Mouse (Mus musculus) kidney, postnatal 0 days (tissue): Measurements from ENCODE around the gene Rbfox2. TPM values are rescaled to one million over a fixed set of nuclear protein-coding genes. Genes with fewer than 3 reads are reported as not detected.

Experiments used
- ATAC-seq: fragments of 200-750 bp; cut with Nextera tagmentation; replicated peaks from 2 replicates; pipeline ENCODE4 v1.8.0; 2017; ENCODE audit warnings: low read depth, moderate number of reproducible peaks, moderate TSS enrichment, moderate library complexity; ENCODE audit not compliant: low FRiP score
- DNase-seq: peaks from one replicate; pipeline ENCODE4 v3.0.0-alpha.2; 2016; ENCODE audit warnings: low spot score
- H3K27ac ChIP-seq: fragments of 300-500 bp; sonication (generic); 2 replicates; pipeline ENCODE4 v1.5.1; 2014; ENCODE audit warnings: mild to moderate bottlenecking
- H3K27me3 ChIP-seq: fragments of 300-500 bp; sonication (generic); 2 replicates; pipeline ENCODE4 v1.6.1; 2014; ENCODE audit warnings: low read length, mixed read lengths; ENCODE audit not compliant: insufficient read depth
- H3K36me3 ChIP-seq: fragments of 300-500 bp; sonication (generic); 2 replicates; pipeline ENCODE4 v1.6.1; 2014; ENCODE audit warnings: low read length, mixed read lengths; ENCODE audit not compliant: insufficient read depth
- H3K4me1 ChIP-seq: fragments of 300-500 bp; sonication (generic); replicated peaks from 2 replicates; pipeline ENCODE4 v1.6.1; 2014; ENCODE audit warnings: antibody characterized with exemption, low read length, mixed read lengths; ENCODE audit not compliant: insufficient read depth
- H3K4me2 ChIP-seq: fragments of 300-500 bp; sonication (generic); 2 replicates; pipeline ENCODE4 v1.6.1; 2014; ENCODE audit warnings: mild to moderate bottlenecking, low read length, moderate library complexity, mixed read lengths
- H3K4me3 ChIP-seq: fragments of 300-500 bp; sonication (generic); replicated peaks from 2 replicates; pipeline ENCODE4 v1.5.1; 2014; ENCODE audit warnings: low read depth, low read length
- H3K9ac ChIP-seq: fragments of 300-500 bp; sonication (generic); 2 replicates; pipeline ENCODE4 v1.6.1; 2014; ENCODE audit warnings: low read depth, low read length
- H3K9me3 ChIP-seq: fragments of 300-500 bp; sonication (generic); replicated peaks from 2 replicates; pipeline ENCODE4 v1.6.1; 2016; ENCODE audit warnings: low read length, inconsistent platforms, mixed read lengths
- CTCF ChIP-seq: IDR thresholded peaks from 2 replicates; pipeline ENCODE4 v1.5.1; 2016; ENCODE audit warnings: antibody characterized with exemption, low read depth, mild to moderate bottlenecking, moderate library complexity
- WGBS: fragments of 180-500 bp; shearing (Covaris S2); extraction: QIAGEN DNeasy Blood & Tissue Kit; methylation state at CpG from one replicate; pipeline ENCODE4 v1.1.7; 2014; 5-methylcytosine and 5-hydroxymethylcytosine counted together
- polyA plus RNA-seq: library from polyadenylated mRNA; unstranded; fragments of >200 nt; fragmentation: Nextera tagmentation; extraction: Ambion mirVana; gene quantifications from 2 replicates; pipeline ENCODE4 v1.2.1, GENCODE M21; 2015

Gene Rbfox2
- polyA plus RNA-seq, 1 experiment from 2014 or later, result 22.7 TPM

DNA sequence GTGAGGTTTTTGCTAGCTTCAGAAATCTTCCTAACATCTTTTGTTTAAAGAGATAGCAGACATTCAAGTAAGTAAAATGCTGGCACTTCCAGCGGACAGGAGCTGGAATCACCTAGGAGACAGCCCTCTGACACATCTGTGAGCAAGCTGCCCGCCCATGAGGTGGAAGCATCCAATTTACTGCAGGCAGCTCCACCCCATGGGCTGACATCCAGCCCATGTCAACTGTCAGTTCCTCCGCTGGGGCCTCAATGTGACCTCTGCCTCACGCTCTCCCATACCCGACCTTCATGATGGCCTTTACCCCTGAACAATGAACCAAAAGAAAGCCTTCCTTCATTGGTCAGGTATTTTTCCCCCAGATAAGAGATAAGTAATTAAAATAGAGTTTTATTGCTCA is 121.2 kb downstream of the Rbfox2 start:
- H3K27ac ChIP-seq, result no peak overlapping the region
- no peaks in the 10 kb centered on the region for H3K36me3 ChIP-seq
- DNase-seq (no peak), ATAC-seq (no peak)
- no peaks in the 10 kb centered on the region for H3K4me1 ChIP-seq
- no peak overlapping the region for H3K9ac ChIP-seq
- H3K4me3 ChIP-seq, result no peak overlapping the region
- H3K4me2 ChIP-seq, result no peak overlapping the region
- TF ChIP-seq CTCF, result no peak
- no peaks in the 10 kb centered on the region for H3K9me3 ChIP-seq
- WGBS, result 27% methylated on average over 5 of the region's 5 CpGs
- H3K27me3 ChIP-seq, result no peaks in the 10 kb centered on the region

DNA sequence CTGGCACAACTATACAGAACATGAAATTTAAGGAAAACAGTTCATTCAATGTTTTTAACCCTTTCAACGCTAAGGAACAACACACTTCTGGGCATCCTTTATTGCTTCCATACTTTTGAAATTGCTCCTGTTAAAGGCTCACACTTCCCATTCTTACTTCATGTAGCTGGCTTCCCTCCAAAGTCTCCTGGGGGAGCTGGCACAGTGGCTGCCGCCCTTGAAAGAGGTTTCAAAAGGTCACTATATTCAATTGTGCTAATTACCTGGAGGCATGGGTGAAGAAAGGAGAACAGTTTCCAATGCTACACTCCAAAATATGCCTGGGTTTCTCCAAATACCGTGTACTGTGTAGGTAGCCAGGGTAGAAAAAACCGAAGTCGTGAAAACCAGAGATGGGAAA is 124.0 kb downstream of the Rbfox2 start:
- no peak for DNase-seq
- WGBS, result 69% methylated on average over 5 of the region's 5 CpGs
- H3K9ac ChIP-seq, result no peak overlapping the region

DNA sequence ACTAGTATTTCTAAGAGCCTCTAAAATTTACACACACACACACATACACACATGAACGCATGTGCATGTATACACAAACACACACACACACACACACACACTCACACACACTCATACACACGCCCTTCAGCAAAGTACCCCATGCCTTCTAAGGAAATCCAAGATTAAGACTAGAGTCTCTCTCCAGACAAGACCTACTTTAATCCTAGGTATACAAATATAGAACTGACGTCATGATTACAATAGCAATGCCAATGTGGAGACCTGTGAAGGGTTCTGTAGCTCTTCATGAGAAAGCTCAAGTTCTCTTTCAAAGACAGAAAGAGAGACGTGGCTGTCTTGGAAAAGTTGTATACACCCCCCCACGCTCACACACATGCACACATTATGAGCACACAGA is 132.8 kb downstream of the Rbfox2 start:
- H3K9ac ChIP-seq, result no peak overlapping the region
- TF ChIP-seq CTCF, result no peak
- no peak overlapping the region for H3K27ac ChIP-seq
- no peak for DNase-seq
- no peak overlapping the region for H3K4me3 ChIP-seq
- no peaks in the 10 kb centered on the region for H3K4me1 ChIP-seq
- no peak overlapping the region for H3K4me2 ChIP-seq
- no peaks in the 10 kb centered on the region for H3K27me3 ChIP-seq
- ATAC-seq, result no peak
- no peaks in the 10 kb centered on the region for H3K36me3 ChIP-seq
- no peaks in the 10 kb centered on the region for H3K9me3 ChIP-seq
- 85% methylated on average over 5 of the region's 5 CpGs for WGBS

More for the DNA sequence above, 124.0 kb downstream of the Rbfox2 start:
- no peak overlapping the region for H3K27ac ChIP-seq
- H3K4me2 ChIP-seq, result no peak overlapping the region
- no peaks in the 10 kb centered on the region for H3K36me3 ChIP-seq
- H3K4me1 ChIP-seq, result no peaks in the 10 kb centered on the region
- TF ChIP-seq CTCF, result no peak
- H3K9me3 ChIP-seq, result no peaks in the 10 kb centered on the region
- no peak overlapping the region for H3K4me3 ChIP-seq
- no peaks in the 10 kb centered on the region for H3K27me3 ChIP-seq
- ATAC-seq, result no peak

DNA sequence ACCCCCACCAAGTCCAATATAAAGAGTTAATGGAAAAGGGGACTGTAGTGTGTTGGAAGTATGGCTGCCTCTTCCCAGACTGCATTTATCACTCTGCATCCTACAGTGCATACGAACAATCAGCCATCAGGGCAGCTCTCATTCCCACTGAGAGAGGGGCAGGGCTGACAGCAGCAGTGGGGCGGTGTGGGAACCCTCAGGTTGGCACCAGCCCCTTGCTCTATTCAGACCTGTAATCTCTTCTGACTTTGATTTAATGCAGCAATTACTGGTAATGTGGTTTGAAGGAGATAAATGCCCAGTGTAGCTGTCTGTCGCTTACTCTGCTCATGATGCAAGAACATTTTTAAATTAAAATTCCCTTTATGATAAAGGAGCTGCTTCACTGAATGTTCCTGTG is 134.4 kb downstream of the Rbfox2 start:
- 64% methylated on average over 3 of the region's 3 CpGs for WGBS

DNA sequence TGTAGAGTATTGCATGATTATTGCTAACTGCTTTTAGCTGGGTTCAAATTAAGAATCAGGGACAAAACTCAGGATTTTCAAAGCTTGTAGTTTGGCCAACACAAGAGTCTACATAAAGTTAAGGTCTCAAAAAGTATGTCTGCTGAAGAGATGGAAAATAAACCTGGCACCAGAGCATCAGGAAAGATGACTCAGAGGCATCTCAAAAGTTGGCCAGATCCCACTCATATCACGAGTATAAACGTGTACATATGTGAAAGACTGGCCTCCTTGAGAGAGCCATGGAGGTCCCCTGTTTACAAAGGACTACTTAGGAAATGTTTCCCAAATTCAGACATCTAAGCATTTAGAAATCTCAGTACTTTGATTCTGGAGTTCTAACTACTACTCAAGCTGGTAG is 138.0 kb downstream of the Rbfox2 start:
- WGBS, result 82% methylated on average over 2 of the region's 2 CpGs
- H3K4me3 ChIP-seq, result no peak overlapping the region
- no peak for TF ChIP-seq CTCF
- H3K9me3 ChIP-seq, result no peaks in the 10 kb centered on the region
- 0 out of 2 replicates have a peak, but pooled peaks cover 1% of the 10 kb centered on the region for H3K4me1 ChIP-seq
- H3K36me3 ChIP-seq, result no peaks in the 10 kb centered on the region
- H3K27me3 ChIP-seq, result no peaks in the 10 kb centered on the region
- DNase-seq (no peak), ATAC-seq (no peak)
- H3K9ac ChIP-seq, result no peak overlapping the region
- H3K27ac ChIP-seq, result no peak overlapping the region
- H3K4me2 ChIP-seq, result no peak overlapping the region

More for the DNA sequence above, 134.4 kb downstream of the Rbfox2 start:
- no peaks in the 10 kb centered on the region for H3K9me3 ChIP-seq
- no peaks in the 10 kb centered on the region for H3K4me1 ChIP-seq
- H3K27me3 ChIP-seq, result no peaks in the 10 kb centered on the region
- ATAC-seq (no peak), DNase-seq (no peak)
- H3K36me3 ChIP-seq, result no peaks in the 10 kb centered on the region
- H3K4me3 ChIP-seq, result no peak overlapping the region
- no peak overlapping the region for H3K4me2 ChIP-seq
- TF ChIP-seq CTCF, result no peak
- H3K27ac ChIP-seq, result no peak overlapping the region
- H3K9ac ChIP-seq, result no peak overlapping the region

DNA sequence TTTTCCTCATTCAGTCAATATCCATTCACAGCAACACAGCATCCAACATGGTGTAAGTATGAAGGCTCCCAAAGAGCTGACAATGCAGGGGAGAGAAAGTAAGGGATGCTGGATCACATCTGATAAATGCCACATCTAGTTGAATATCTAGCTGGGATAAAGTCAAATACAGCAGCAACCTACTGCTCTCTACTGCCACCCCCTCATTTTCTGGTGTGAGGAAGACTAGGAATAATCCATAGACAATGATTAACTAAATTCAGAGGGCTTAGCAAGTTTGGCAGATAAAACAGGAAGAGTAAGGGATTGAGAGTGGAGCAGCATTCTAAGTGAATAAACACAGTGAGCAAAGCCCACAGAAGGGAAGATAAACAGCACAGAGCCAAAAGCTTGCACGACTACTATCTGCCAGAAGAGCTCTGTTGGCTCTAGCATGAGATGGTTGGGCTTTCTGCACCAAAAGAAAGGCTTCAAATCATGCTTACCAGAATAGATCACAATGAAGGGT is 140.5 kb downstream of the Rbfox2 start:
- H3K4me3 ChIP-seq, result no peak overlapping the region
- H3K4me1 ChIP-seq, result peaks cover 15% of the 10 kb centered on the region; the same call in 1 of the 2 replicates
- H3K9ac ChIP-seq, result no peak overlapping the region
- H3K9me3 ChIP-seq, result no peaks in the 10 kb centered on the region
- DNase-seq (peak; percentile 31), ATAC-seq (no peak)
- 63% methylated on average over 1 of the region's 1 CpGs for WGBS
- no peak overlapping the region for H3K4me2 ChIP-seq
- no peak overlapping the region for H3K27ac ChIP-seq
- no peaks in the 10 kb centered on the region for H3K36me3 ChIP-seq
- TF ChIP-seq CTCF, result peak; percentile 40
- no peaks in the 10 kb centered on the region for H3K27me3 ChIP-seq

DNA sequence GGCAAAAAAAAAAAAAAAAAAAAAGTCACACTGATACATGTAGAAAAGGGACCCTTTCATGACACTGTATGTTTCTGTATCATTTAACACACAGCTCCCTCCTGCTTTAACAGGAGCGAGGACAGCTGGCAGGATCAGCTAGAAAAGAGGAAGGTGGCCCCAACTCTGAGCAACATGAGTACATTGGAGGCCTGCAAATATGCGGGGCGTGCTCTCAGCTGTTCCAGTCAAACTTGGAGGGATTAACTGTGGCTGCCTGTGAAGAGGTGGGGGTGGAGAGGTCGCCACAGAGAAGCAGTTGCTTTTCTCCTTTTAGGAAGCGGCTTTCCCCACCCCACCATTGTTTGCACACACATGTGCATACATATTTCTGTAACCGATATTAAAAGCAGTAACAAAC is 143.5 kb downstream of the Rbfox2 start:
- Histone ChIP-seq H3K4me2 (no peak overlapping the region), H3K36me3 (no peaks in the 10 kb centered on the region), H3K27me3 (no peaks in the 10 kb centered on the region), H3K27ac (no peak overlapping the region), H3K4me1 (peaks cover 19% of the 10 kb centered on the region), H3K9ac (no peak overlapping the region), H3K9me3 (no peaks in the 10 kb centered on the region), H3K4me3 (no peak overlapping the region)
- WGBS, result 38% methylated on average over 6 of the region's 6 CpGs
- ATAC-seq, result no peak
- peak; percentile 58 for DNase-seq
- no peak for TF ChIP-seq CTCF
